Mouse (Mus musculus): Measurements from ENCODE around the gene Zc3h7a. TPM values are rescaled to one million over a fixed set of nuclear protein-coding genes. Genes with fewer than 3 reads are reported as not detected.

Gene Zc3h7a
- total RNA-seq (2012; rRNA removed) (40.9 and 48.7 TPM in 2 replicates), polyA plus RNA-seq (2012; ENCODE audit: insufficient read depth in 1 of 2, insufficient read length in 2 of 2, low read depth in 1 of 2, low replicate concordance in 2 of 2, missing spikeins in 1 of 2) (100 to 1,000 TPM in 1 of 2 experiments, 10 to 100 TPM in 1; 77.4 to 202 TPM)

- DNase-seq (ENCODE audit: low read depth, low spot score), result peak; percentile 93
- Histone ChIP-seq H3K9me3 (replicated peaks; ENCODE audit: insufficient read depth, low read length) (no peaks in the 10 kb centered on the region), H3K27ac (ENCODE audit: control insufficient read depth, low read depth, low read length) (peak within 1 kb of the TSS; percentile 77), H3K4me1 (ENCODE audit: control insufficient read depth in 1 of 2, insufficient read depth in 2 of 2, low read length in 2 of 2) (peaks cover 0 to 3% of the 10 kb centered on the region in 2 experiments; a peak in 1 of 4 replicates), H3K9ac (ENCODE audit: control insufficient read depth, low read depth, low read length, poor library complexity, severe bottlenecking) (peak within 1 kb of the TSS; percentile 82), H3K27me3 (ENCODE audit: control insufficient read depth in 1 of 2, insufficient read depth in 2 of 2, low read length in 2 of 2) (no peaks in the 10 kb centered on the region), H3K4me3 (ENCODE audit: control insufficient read depth in 1 of 2, insufficient read depth in 1 of 2, low read depth in 2 of 2, low read length in 2 of 2) (peak within 1 kb of the TSS; percentile 55 to 62), H3K36me3 (ENCODE audit: control insufficient read depth in 1 of 2, insufficient read depth in 2 of 2, low read length in 2 of 2) (peaks cover 3 to 4% of the 10 kb centered on the region in 2 experiments; a peak in 3 of 4 replicates), H3K79me2 (ENCODE audit: control insufficient read depth, insufficient read depth, low read length, poor library complexity) (peaks cover 43% of the 10 kb centered on the region)
- TF ChIP-seq UBTF (IDR thresholded peaks at IDR 0.05; ENCODE audit: borderline replicate concordance, insufficient read depth, low read depth, low read length) (no peak), MAZ (IDR thresholded peaks at IDR 0.05; ENCODE audit: low read depth, low read length) (peak; percentile 67; the same call in 1 of the 2 replicates), ETS1 (IDR thresholded peaks at IDR 0.05; ENCODE audit: low read depth, low read length) (peak; percentile 67; the same call in 1 of the 2 replicates), POLR2AphosphoS2 (IDR thresholded peaks at IDR 0.05; ENCODE audit: low read length) (peak; percentile 80; the same call in 1 of the 2 replicates), ZC3H11A (IDR thresholded peaks at IDR 0.05; ENCODE audit: low read depth, low read length) (no peak), POLR2A (IDR thresholded peaks at IDR 0.05; ENCODE audit: control insufficient read depth in 1 of 2, insufficient read depth in 1 of 2, low read depth in 1 of 2, low read length in 2 of 2, poor library complexity in 1 of 2) (peak; percentile 62 to 87; a peak in 3 of 4 replicates), MAX (IDR thresholded peaks at IDR 0.05; ENCODE audit: low read length) (0 out of 2 replicates have a peak, but pooled peaks have one; percentile 42), EP300 (IDR thresholded peaks at IDR 0.05; ENCODE audit: low read depth in 1 of 2, low read length in 2 of 2) (no peak), GATA1 (IDR thresholded peaks at IDR 0.05; ENCODE audit: low read depth, low read length) (no peak), USF2 (IDR thresholded peaks at IDR 0.05; ENCODE audit: borderline replicate concordance in 1 of 2, insufficient read depth in 1 of 2, low read depth in 1 of 2, low read length in 2 of 2) (no peak), BHLHE40 (IDR thresholded peaks at IDR 0.05; ENCODE audit: borderline replicate concordance, low read depth, low read length) (no peak; the same call in 1 of the 2 replicates), POLR2AphosphoS5 (IDR thresholded peaks at IDR 0.05; ENCODE audit: borderline replicate concordance, low read depth, low read length) (no peak), MYB (IDR thresholded peaks at IDR 0.05; ENCODE audit: low read depth, low read length) (no peak), RAD21 (IDR thresholded peaks at IDR 0.05; ENCODE audit: low read depth, low read length) (no peak), GABPA (IDR thresholded peaks at IDR 0.05; ENCODE audit: low read depth, low read length) (peak; percentile 61; the same call in 1 of the 2 replicates), TBP (IDR thresholded peaks at IDR 0.05; ENCODE audit: low read depth, low read length) (peak; percentile 85), SIN3A (IDR thresholded peaks at IDR 0.05; ENCODE audit: low read length) (peak; percentile 83; the same call in 1 of the 2 replicates), CTCF (IDR thresholded peaks at IDR 0.05 in 2 of 3, conservative IDR thresholded peaks at IDR 0.05 in 1 of 3; ENCODE audit: control insufficient read depth in 1 of 3, insufficient read depth in 1 of 3, low read depth in 2 of 3, low read length in 3 of 3, poor library complexity in 1 of 3, severe bottlenecking in 1 of 3) (peak; percentile 50 to 91 (median 78); a peak in 5 of 6 replicates), ELF1 (IDR thresholded peaks at IDR 0.05; ENCODE audit: low read depth, low read length) (peak; percentile 85), HCFC1 (IDR thresholded peaks at IDR 0.05; ENCODE audit: low read depth, low read length) (peak; percentile 74), MXI1 (IDR thresholded peaks at IDR 0.05; ENCODE audit: low read depth, low read length) (peak; percentile 82), ZMIZ1 (IDR thresholded peaks at IDR 0.05; ENCODE audit: low read depth, low read length) (peak; percentile 82), USF1 (IDR thresholded peaks at IDR 0.05; ENCODE audit: low read depth, low read length) (0 out of 2 replicates have a peak, but pooled peaks have one; percentile 6), SMC3 (IDR thresholded peaks at IDR 0.05; ENCODE audit: low read depth, low read length) (peak; percentile 29), MYC (IDR thresholded peaks at IDR 0.05; ENCODE audit: low read depth, low read length) (0 out of 2 replicates have a peak, but pooled peaks have one; percentile 13), NELFE (IDR thresholded peaks at IDR 0.05; ENCODE audit: low read depth, low read length) (peak; percentile 85), TCF12 (IDR thresholded peaks at IDR 0.05; ENCODE audit: low read depth, low read length) (peak; percentile 73)
Measured at GRCm38 (mm10) chr16:11176208-11176883, at the start of gene Zc3h7a. Gene Zc3h7a (minus strand): TSS chr16:11176393.

All from MEL (cell line).